Mouse (Mus musculus) neutrophil, adult 5-6 weeks (primary cell): ENCODE measurements around the gene Carmil1. TPM values are rescaled to one million over a fixed set of nuclear protein-coding genes. Genes with fewer than 3 reads are reported as not detected.

Experiments
- ATAC-seq: fragments of 151-379, 151-347 bp; 2 replicates; pipeline ENCODE4 v1.8.0; 2017; ENCODE audit warnings: mild to moderate bottlenecking, moderate TSS enrichment; ENCODE audit not compliant: insufficient number of reproducible peaks, poor library complexity, low FRiP score, severe bottlenecking; ENCODE audit errors: extremely low read depth
- total RNA-seq: library from RNA; stranded (forward); fragments of 200-1000 nt; gene quantifications from 2 replicates; pipeline ENCODE4 v1.2.3, GENCODE M21; 2017

The Carmil1 gene
- total RNA-seq, 1 experiment from 2014 or later = 42.2 TPM

DNA sequence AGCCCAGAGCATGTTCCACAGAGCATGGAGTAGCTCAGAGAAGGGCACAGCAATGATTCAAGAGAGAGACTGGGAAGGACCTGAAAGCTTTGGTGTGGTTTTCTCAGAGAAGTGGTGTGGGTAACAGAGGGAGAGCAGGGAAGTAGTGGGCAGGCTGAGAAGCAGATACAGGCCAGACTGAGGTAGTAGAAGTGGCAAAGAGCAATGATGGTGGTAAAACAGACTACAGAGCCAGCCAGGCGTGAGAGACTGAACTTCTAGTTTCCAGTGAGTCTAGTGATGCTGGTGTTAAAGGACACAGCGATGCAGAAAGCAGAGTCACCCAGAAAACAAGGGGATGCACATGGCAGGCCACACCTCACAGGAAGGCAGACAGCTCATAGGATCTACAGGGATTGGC is 49.4 kb downstream of the Carmil1 start:
- ATAC-seq = peak; percentile 54

DNA sequence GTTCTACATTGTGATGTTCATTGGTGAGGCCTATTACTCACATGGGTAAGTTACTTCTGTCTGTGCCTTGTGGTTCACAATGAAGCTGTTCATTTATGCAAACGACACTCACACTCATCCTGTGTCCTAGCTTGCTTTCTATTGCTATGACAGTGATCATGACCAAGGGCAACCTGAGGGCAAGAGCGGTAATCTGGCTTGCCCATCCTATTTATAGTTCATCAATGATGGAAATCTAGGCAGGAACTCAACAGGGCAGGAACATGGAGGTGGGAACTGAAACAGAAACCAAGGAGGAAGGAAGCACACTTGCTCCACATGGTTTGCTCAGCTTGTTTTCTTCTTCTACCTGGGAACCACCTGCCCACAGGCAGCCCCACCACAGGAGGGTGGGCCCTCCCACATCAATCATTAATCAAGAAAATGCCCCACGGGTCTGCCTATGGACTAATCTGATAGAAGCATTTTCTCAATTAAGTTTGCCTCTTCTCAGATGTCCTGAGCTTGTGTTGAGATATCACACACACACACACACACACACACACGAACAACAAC is 50.0 kb downstream of the Carmil1 start:
- peak; percentile 75 for ATAC-seq

DNA sequence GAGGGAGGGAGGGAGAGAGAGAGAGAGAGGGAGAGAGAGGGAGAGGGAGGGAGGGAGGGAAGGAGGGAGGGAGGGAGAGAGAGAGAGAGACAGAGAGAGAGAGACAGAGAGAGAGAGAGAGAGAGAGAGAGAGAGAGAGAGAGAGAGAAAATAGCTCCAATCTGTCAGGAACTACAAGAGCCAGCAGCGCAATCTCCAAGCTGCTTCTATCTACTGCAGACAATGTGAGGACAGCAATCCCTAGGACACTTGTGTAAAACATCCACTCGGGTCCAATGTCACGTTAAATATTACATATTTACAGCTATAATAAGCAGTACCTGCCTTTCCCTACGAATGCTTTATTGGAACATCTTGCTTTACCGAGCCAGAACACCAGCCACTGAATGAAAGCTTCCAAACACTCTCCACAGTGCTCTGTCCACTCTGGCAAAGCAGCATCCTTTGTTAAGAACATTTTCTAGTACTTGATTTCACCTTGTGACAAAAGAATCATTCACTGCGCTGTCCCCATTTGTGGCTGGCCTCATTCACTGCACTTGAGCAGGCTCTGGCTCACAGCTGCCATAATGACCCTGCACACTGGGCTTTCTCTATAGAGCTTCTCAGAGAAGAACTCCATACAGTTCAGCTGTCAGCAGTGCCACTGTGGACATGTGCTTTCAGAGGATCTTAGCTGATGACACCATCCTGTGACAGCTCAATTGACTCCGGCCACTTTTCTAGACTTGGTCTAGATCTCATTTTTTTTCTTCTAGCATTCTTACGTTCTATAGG is 57.0 kb downstream of the Carmil1 start:
- no peak for ATAC-seq

DNA sequence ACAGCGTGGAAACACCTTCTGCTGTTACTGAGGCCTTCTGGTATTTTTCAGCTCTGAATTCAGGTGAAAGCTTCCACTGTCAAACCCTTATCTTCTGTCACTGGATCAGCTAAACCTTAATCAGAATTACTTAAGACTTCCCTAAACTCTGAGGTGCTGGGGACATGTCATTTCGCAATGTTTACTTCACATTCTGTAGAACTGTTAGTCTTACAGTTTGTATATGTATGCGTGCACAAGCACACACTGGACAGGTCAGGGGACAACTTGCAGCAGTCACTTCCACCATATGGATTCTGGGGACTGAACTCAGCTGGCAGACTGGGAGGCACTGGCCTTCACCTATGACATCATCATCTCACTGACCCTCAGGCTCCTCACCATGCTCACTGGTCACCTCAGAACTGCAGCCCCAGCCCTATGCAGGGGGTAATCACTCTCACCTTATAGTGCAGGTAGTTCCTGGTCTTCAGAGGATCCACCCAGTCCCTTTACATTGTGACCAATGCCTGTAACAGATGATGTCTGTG is 60.1 kb downstream of the Carmil1 start:
- no peak for ATAC-seq

DNA sequence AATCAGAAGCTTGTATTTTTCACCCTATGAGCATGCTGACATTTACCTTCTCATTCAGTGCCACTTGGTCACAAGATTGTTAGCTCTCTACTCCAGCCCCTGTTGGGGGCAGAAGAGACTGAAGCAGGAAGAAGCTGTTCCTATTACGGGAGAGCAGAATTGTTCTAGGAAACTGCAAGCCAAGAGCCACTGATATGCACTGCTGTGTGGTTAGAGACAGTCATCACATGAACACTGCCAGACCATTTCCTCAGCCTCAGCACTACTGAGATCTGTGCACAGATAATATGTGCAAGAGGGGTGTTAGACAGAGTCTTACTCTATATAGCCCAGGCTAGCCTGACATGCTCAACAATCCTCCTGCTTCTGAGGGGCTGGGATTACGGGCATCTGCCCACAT is 69.4 kb downstream of the Carmil1 start:
- ATAC-seq = no peak

DNA sequence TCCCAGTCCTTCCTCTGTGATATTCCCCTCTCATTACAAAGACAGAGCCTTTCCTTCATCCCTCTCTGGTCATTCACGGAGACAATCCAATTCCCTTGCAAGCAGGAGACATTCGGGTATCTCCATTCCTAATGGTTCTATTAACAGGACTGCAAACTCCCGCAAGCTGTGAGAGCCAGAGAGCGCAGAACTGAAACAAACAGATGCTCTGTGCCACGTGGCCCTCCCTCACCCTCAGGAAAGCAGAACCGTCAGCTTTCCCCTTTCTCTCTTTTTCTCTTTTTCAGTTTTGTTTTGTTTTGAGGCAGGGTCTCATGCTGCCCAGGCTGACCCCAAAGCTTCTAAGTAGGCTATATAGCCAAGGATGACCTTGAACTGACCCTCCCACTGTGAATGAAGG is 74.5 kb downstream of the Carmil1 start:
- peak; percentile 26; the same call in 1 of the 2 replicates for ATAC-seq

DNA sequence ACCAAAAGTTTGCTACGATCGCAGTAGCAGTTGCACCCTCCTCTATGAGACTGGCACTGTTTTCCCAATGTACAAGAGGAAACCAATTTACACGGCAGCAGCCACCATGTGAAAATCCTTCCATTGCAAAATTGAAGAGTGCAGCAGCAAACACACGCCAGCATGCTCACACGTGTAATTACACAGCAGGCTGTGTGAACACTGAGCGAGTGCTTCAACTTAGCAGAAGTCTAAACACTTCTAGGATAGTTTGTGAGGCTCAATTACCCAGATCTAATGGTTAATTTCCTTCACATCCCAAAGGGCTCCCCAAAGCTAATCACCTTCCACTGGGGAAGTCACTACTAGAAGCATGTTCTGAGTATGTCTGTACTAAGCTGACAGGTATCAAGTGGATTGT is 78.3 kb downstream of the Carmil1 start:
- ATAC-seq = no peak

DNA sequence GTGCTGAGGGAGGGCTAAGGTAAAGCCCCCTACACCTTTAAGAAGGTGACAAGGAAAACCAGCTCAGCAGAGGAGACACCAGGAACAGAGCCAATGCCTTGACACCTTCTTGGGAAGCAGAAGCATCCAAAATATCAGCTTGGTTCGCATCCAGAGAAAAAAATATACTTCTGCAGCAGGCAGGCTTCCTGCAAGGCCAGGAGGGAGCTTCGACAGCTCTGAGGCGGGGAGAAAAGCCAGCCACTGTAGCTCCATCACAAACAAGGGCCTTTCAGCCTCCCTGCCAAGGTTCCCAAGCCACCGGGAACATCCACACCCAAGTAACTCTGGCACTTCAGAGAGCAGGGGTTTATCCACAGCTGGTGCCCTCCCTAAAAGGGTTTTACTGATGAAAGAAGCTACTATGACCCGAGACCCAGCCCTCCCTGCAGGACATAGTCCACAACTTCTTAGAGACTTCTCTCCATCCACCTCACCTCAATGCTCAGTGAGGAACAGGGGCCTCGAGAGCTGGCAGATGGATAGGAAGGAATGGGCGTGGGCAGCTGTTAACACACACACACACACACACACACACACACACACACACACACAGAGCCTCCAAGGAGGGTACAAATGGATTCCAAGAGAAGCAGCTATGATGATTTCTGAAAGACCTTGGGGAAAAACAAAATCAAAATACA is 80.6 kb downstream of the Carmil1 start:
- ATAC-seq = no peak

DNA sequence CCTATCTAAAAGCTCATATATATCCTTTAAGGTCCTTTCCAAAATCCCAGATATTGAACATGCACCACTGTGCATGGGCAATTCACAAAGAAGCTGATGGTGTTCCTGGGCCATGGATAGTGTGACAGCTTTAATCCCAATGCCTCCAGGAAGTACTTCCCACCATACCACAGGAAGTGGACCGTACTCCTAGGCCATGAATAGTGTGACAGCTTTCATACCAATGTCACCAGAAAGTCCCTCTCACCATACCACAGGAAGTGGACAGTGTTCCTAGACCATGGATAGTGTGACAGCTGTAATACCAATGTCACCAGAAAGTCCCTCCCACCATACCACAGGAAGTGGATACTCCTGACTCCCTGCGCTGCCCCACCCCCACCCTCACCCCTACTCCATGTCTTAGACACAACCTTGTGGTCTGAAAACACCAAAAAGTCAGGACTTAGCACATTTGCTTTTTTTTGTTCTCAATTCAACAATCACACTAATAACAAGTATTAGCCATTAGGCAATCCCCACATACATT is 82.1 kb downstream of the Carmil1 start:
- no peak for ATAC-seq

DNA sequence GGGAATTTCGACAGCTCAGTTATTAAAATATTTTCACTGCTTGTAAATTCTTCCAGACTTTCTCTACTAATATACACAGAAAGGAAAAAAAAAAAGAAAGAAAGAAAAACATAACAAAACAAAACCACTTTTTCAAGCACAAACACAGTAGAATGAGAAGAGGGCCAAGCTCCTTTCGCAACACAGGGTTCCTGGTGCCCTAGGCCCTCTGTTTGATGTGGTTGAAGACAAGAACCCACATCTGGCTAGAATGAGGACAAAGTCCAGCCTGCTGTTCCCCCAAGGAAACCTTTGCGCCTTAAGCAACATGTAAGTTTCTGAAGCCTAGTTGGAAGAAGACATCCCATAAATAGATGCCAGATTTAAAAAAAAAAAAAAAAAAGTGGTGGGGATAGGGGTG is 85.2 kb downstream of the Carmil1 start:
- no peak for ATAC-seq

DNA sequence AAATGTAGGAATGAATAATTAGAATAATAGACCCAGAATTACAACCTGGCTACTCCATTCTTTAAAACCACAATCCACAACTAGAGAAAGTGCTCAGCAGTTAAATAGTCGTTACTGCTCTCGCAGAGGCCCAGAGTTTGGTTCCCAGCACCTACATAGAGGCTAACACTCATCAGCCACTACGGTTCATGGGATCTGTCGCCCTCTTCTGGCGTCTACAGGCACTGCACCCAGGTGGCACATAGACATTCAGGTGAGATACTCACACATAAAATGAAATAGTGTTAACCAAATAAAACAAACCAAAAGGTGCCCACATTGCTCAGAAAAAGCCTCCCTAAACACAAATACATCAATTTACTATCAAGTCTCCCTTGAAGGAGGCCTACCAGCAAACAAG is 86.6 kb downstream of the Carmil1 start:
- no peak for ATAC-seq

DNA sequence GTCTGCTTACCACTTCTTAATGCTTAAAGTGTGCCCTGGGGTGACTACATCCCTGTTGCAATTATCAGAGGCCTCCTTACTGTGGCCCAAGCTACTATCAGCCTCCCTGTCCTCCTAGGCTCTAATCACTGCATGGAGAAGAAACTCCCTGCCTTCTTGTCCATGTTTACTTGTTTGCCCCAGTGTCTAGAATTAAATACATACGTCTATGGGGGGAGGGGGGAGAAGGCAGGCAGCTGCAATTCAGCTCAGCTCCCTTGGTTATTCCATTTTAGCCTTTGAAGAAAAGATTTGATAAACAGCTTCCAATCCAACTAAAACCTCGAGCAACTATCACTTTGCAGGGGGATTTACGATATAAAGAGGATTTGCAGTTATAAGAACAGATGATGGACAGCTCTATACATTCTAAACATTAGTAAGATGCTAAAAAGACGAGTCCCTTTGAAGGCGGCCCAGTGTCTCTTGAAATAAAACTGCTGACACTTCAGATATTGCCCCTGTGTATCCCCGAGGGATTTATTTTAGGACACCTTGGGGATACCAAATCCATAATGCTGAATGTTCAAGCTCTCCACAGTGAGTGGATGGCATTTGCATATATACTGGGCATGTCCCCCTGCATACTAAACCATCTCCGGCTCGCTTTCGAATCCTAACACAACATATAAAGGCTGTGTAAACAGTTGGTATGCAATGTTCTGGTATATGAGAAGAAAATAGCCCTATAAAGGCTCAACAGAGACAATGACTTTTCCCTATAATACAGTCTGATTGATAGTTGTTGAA is 89.5 kb downstream of the Carmil1 start:
- ATAC-seq = no peak

DNA sequence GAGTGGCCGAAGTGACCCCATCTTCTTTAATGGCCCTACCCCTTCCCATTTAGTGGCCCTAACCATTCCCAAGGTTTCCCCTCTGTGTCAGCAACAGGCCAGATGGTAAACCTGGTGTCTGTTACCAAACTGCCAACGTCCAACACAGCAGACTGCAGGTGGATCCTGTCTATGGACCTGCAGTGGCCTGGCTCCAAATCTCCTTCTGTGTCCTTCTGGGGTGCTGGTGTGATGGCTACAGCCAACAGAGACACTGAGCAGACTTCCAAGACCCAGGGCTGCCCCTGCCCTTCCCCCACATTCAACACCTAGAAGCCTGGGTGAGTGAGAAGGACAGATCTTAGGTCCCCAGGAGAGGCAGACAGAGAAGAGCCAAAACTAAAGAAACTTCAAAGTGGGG is 93.6 kb downstream of the Carmil1 start:
- no peak for ATAC-seq

DNA sequence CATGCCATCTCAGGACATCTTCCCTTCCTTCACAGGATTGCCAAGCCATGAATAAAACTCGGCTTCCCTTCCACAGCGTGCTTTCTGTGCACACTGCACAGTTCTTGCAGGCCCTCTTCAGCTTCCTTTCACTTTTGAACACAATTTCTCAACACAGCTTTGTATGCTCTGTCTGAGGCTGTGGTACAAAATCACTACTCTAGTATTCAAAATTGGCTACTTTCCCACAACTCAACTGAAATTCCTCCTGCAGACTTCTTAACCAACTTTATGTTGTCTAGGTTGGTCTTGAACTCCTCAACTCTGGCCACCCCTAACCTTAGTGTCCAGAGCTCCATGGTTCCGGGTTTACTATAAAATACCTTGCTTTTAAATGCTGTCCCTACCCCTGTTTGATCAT is 95.0 kb downstream of the Carmil1 start:
- ATAC-seq = no peak

DNA sequence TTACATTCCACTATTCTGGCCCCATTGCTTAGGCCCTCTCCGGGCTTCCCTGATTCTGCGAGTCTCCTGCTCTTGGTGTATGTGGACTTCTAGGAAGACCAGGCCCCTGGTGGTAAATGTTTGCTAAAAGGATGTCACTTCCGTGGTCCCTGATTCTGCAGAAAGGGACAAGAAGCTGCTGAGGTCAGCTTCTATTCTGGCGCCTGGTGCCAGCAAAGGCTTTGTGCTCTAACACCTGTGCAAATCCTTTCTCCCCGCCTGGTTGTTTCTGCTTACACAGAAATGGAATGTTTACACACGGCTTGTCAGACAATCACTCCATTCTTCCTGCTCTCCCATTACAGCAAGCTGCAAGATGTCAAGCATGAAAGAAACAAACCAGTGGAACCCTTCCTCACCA is 97.7 kb downstream of the Carmil1 start:
- no peak for ATAC-seq

DNA sequence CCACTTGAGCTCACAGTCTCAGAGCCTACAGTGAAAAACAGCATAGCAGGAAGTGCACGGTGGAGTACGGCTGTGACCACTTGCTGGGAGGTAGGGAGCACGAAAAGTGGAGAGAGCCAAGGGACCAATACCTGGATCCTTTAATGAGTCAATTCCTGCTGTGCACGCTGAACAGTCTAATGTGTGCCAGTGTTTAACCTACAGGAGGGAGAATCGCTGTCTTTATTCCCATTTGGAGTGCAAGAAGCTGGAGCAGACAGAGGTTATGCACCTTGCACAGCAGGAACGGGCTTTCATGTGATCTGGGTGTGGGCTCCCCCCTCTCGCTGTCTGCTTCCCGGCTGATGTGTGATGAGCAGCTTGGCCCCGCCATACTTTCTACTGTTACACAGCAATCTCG is 101.1 kb downstream of the Carmil1 start:
- ATAC-seq = no peak

DNA sequence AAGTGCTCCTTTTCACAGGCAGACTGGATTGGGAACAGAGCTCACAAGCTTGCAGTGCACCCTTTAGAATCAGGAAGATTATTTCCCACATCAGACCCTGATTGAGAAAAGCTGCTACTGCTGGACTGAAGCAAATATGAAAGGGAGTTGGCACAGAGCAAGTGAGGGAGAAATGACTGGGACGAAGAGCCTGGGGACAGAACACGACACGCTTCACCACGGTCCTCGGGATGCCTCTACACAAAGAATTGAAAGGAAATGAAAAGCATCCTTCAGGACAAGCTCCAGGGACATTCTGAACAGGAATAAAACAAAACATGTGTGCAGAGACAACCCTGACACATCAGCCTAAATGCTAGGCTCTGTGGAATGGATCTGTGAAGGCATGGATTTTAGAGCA is 103.0 kb downstream of the Carmil1 start:
- ATAC-seq = no peak

DNA sequence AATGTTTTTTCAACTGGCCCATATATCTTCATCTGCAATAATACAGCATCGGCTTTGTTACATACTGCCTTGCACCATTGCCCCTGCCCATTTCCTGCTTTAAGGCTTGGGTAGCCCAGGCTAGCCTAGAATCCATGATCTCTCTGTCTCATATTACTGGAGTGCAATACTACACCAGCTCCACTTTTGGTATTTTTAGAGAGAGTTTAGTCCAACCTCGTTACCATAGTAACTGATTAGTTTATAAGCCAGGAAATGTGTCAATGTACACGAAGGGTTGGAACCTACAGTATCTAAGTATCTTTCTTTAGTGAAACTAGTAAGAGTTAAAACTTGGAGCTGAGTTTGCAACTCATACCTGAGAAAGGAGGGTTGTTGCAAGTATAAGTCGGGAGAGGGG is 103.8 kb downstream of the Carmil1 start:
- no peak for ATAC-seq

DNA sequence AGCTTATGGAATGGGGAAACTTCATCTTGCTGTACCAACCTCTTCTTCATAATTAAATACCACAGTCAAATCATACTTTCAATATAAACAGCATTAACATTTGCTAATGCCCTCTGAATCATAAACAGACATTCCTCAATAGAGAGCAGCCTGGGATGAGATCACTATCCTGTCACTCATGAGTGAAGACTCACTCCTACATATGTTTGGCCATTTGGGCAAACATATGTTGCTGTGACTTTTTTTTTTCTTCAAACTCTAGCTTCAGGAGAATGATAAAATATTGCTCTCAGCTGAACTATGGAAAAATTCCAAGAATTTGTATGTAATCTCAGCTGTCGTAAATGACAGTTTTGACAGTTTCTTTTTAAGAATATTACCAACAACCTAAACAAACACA is 110.9 kb downstream of the Carmil1 start:
- no peak for ATAC-seq
